In genomic region chr4:149144459-149144858, GRCm38 (mm10) we compare ENCODE assay signal across 8 mouse cellular contexts. TPM values are rescaled to one million over a fixed set of nuclear protein-coding genes. Genes with fewer than 3 reads are reported as not detected.
DNase-seq lines count a peak whose midpoint lies in the region; ATAC-seq and TF ChIP-seq lines count a peak whose summit lies in the region.

No protein-coding gene starts in this region.

- no peaks in the 10 kb centered on the region for H3K27me3 ChIP-seq in hindbrain, embryonic 12.5 days
- no peaks in the 10 kb centered on the region for H3K27me3 ChIP-seq in lung, postnatal 0 days (replicated peaks; ENCODE audit: insufficient read depth, low read length)

- H3K4me1 ChIP-seq in hindbrain, embryonic 12.5 days, result 0 out of 2 replicates have a peak, but pooled peaks cover 3% of the 10 kb centered on the region
- no peaks in the 10 kb centered on the region for H3K4me1 ChIP-seq in lung, postnatal 0 days (ENCODE audit: insufficient read depth, low read depth, low read length)

- DNase-seq in Muller cell, postnatal 12 days (ENCODE audit: inconsistent ontology term), result peak; percentile 77
- peak; percentile 81 for DNase-seq in cerebellum, adult 8-10 months
- DNase-seq in forelimb bud, embryonic 11.5 days (ENCODE audit: low read depth, low spot score), result peak; percentile 87
- DNase-seq in layer of hippocampus, adult 9-11 months, result peak; percentile 82
- peak; percentile 91 for DNase-seq in lung, postnatal 0 days (ENCODE audit: low spot score)
- DNase-seq in ovary, postnatal 36 days (ENCODE audit: low spot score), result peak; percentile 73
- DNase-seq in thymus, postnatal 10 days (ENCODE audit: low spot score in 2 of 2), result peak; percentile 54 to 81

- peak; percentile 82 for ATAC-seq in hindbrain, embryonic 12.5 days (ENCODE audit: low FRiP score)
- peak; percentile 84 for ATAC-seq in lung, postnatal 0 days

- 5% methylated on average over 3 of the region's 3 CpGs for WGBS in hindbrain, embryonic 12.5 days
- WGBS in lung, postnatal 0 days, result 3% methylated on average over 3 of the region's 3 CpGs

- no peak overlapping the region for H3K27ac ChIP-seq in hindbrain, embryonic 12.5 days
- no peak overlapping the region for H3K27ac ChIP-seq in lung, postnatal 0 days (ENCODE audit: low read length)

- no peak for TF ChIP-seq EP300 in lung, postnatal 0 days (IDR thresholded peaks at IDR 0.05)

- H3K9ac ChIP-seq in hindbrain, embryonic 12.5 days, result no peak overlapping the region
- H3K9ac ChIP-seq in lung, postnatal 0 days (replicated peaks; ENCODE audit: low read depth), result no peak overlapping the region

- H3K9me3 ChIP-seq in hindbrain, embryonic 12.5 days (replicated peaks), result no peaks in the 10 kb centered on the region
- H3K9me3 ChIP-seq in lung, postnatal 0 days (ENCODE audit: low read length), result no peaks in the 10 kb centered on the region

- H3K4me3 ChIP-seq in hindbrain, embryonic 12.5 days, result no peak overlapping the region
- H3K4me3 ChIP-seq in lung, postnatal 0 days (ENCODE audit: low read depth, low read length), result no peak overlapping the region

- peak; percentile 98 for TF ChIP-seq CTCF in lung, postnatal 0 days (IDR thresholded peaks at IDR 0.05)

- H3K4me2 ChIP-seq in hindbrain, embryonic 12.5 days (replicated peaks), result no peak overlapping the region
- H3K4me2 ChIP-seq in lung, postnatal 0 days (replicated peaks; ENCODE audit: low read depth, low read length), result no peak overlapping the region

- H3K36me3 ChIP-seq in hindbrain, embryonic 12.5 days, result peaks cover 5% of the 10 kb centered on the region
- H3K36me3 ChIP-seq in lung, postnatal 0 days (ENCODE audit: insufficient read depth, low read length), result no peaks in the 10 kb centered on the region

RNA-seq across cellular contexts. Expression of gene Cenps, which starts 7.0 kb away (rescaled TPM):
- polyA plus RNA-seq in hindbrain, embryonic 12.5 days (2016; fragmentation: Nextera tagmentation; extraction: Ambion mirVana), result 32.4 and 32.9 TPM in 2 replicates
- polyA plus RNA-seq in lung, postnatal 0 days (2015; fragmentation: Nextera tagmentation; extraction: Ambion mirVana), result 4.9 and 5.3 TPM in 2 replicates

RNA-seq across cellular contexts. Expression of gene Cort, which starts 17.9 kb away (rescaled TPM):
- 0.34 and 0.36 TPM in 2 replicates for polyA plus RNA-seq in hindbrain, embryonic 12.5 days (2016; fragmentation: Nextera tagmentation; extraction: Ambion mirVana)
- 0.18 and 0.21 TPM in 2 replicates for polyA plus RNA-seq in lung, postnatal 0 days (2015; fragmentation: Nextera tagmentation; extraction: Ambion mirVana)

RNA-seq across cellular contexts. Expression of gene Pgd, which starts 22.1 kb away (rescaled TPM):
- polyA plus RNA-seq in hindbrain, embryonic 12.5 days (2016; fragmentation: Nextera tagmentation; extraction: Ambion mirVana), result 116 and 123 TPM in 2 replicates
- polyA plus RNA-seq in lung, postnatal 0 days (2015; fragmentation: Nextera tagmentation; extraction: Ambion mirVana), result 113 and 119 TPM in 2 replicates

RNA-seq across cellular contexts. Expression of gene Dffa, which starts 40.5 kb away (rescaled TPM):
- polyA plus RNA-seq in hindbrain, embryonic 12.5 days (2016; fragmentation: Nextera tagmentation; extraction: Ambion mirVana), result 30.2 and 30.6 TPM in 2 replicates
- polyA plus RNA-seq in lung, postnatal 0 days (2015; fragmentation: Nextera tagmentation; extraction: Ambion mirVana), result 21.5 and 22.8 TPM in 2 replicates

RNA-seq across cellular contexts. Expression of gene Pex14, which starts 44.8 kb away (rescaled TPM):
- 49.4 and 55.5 TPM in 2 replicates for polyA plus RNA-seq in hindbrain, embryonic 12.5 days (2016; fragmentation: Nextera tagmentation; extraction: Ambion mirVana)
- 38.9 TPM in 2 replicates for polyA plus RNA-seq in lung, postnatal 0 days (2015; fragmentation: Nextera tagmentation; extraction: Ambion mirVana)
